Mouse (Mus musculus): ENCODE measurements at regions not wholly inside any gene's neighbourhood (a gene's known extent, or its start where the extent isn't known, plus 50 kb on each side); places are given as distances from the start of the nearest gene placed in this dataset.

DNA sequence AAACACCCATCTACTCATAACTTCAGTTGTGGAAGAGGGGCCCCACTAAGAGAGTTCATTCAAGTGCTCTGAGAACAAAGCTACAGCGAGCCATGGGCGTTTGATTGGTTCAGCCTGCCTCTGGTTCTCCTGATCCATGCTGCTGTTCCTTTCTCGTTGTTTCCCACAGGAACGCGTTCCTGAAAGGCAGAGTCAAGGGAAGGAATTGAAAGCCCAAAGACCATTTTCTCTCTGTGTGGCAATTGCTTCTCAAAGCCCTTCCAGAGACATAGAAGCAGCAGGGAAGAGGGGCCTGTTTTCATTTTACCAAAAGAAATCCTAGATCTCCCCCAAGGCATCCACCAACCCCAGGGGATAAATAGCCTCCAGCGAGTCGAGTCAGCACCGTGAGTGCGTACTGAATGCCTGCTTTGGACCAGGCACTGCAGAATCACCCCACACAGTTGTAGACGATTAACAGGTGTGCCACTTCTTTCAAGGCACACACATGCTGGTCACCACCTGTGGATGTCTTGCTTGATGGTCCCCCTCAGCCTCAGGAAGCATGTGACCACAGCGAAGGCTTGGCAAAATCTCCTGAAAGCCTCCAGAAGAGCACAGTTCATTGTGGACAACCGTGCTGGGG, 106.5 kb upstream of the Tsc22d1 start:
- no peaks in the 10 kb centered on the region for H3K4me1 ChIP-seq (ENCODE audit: control insufficient read depth in 1 of 2, insufficient read depth in 2 of 2, low read length in 2 of 2)
- no peak overlapping the region for H3K4me3 ChIP-seq (ENCODE audit: control insufficient read depth in 1 of 2, insufficient read depth in 1 of 2, low read depth in 2 of 2, low read length in 2 of 2)
- TF ChIP-seq MAX (IDR thresholded peaks at IDR 0.05; ENCODE audit: low read length) (no peak), POLR2AphosphoS2 (IDR thresholded peaks at IDR 0.05; ENCODE audit: low read length) (no peak), CTCF (IDR thresholded peaks at IDR 0.05 in 2 of 3, conservative IDR thresholded peaks at IDR 0.05 in 1 of 3; ENCODE audit: control insufficient read depth in 1 of 3, insufficient read depth in 1 of 3, low read depth in 2 of 3, low read length in 3 of 3, poor library complexity in 1 of 3, severe bottlenecking in 1 of 3) (no peak), ELF1 (IDR thresholded peaks at IDR 0.05; ENCODE audit: low read depth, low read length) (no peak), USF2 (IDR thresholded peaks at IDR 0.05; ENCODE audit: borderline replicate concordance in 1 of 2, insufficient read depth in 1 of 2, low read depth in 1 of 2, low read length in 2 of 2) (no peak), JUND (IDR thresholded peaks at IDR 0.05; ENCODE audit: low read depth, low read length) (no peak), USF1 (IDR thresholded peaks at IDR 0.05; ENCODE audit: low read depth, low read length) (no peak)
- no peaks in the 10 kb centered on the region for H3K36me3 ChIP-seq (ENCODE audit: control insufficient read depth in 1 of 2, insufficient read depth in 2 of 2, low read length in 2 of 2)
- DNase-seq (ENCODE audit: low read depth, low spot score) = no peak
- H3K27me3 ChIP-seq (ENCODE audit: control insufficient read depth in 1 of 2, insufficient read depth in 2 of 2, low read length in 2 of 2) = no peaks in the 10 kb centered on the region
- H3K79me2 ChIP-seq (ENCODE audit: control insufficient read depth, insufficient read depth, low read length, poor library complexity) = no peaks in the 10 kb centered on the region
- H3K9me3 ChIP-seq (replicated peaks; ENCODE audit: insufficient read depth, low read length) = no peaks in the 10 kb centered on the region
- no peak overlapping the region for H3K27ac ChIP-seq (ENCODE audit: control insufficient read depth, low read depth, low read length)
- H3K9ac ChIP-seq (ENCODE audit: control insufficient read depth, low read depth, low read length, poor library complexity, severe bottlenecking) = no peak overlapping the region

DNA sequence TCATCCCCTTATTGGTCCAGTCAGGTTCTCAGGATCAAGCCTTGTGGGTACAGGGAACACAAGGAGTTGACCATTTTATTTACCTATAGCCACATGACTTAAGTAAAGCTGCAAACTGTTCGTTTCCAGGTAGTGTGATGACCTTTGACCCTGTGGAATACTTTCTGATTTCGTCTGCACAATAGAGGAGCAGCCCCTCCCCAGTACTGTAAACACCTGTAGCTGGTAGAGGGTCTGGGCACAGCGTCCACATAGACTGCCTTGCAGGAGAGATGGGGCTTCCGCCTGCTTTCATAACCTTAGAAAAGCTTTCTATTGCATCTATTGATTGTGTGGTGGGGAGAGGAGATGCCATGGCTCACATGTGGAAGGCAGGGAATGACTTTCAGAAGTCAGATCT, 105.2 kb upstream of the Tsc22d1 start:
- TF ChIP-seq NRF1 (IDR thresholded peaks at IDR 0.05; ENCODE audit: insufficient read depth, low read depth, low read length, poor library complexity, severe bottlenecking) (no peak), MAX (IDR thresholded peaks at IDR 0.05; ENCODE audit: low read length) (no peak), ZNF384 (IDR thresholded peaks at IDR 0.05; ENCODE audit: low read depth, low read length) (no peak), ZKSCAN1 (IDR thresholded peaks at IDR 0.05; ENCODE audit: low read depth, low read length) (no peak), SMC3 (IDR thresholded peaks at IDR 0.05; ENCODE audit: low read depth, low read length) (no peak), UBTF (IDR thresholded peaks at IDR 0.05; ENCODE audit: borderline replicate concordance, insufficient read depth, low read depth, low read length) (no peak), RCOR1 (IDR thresholded peaks at IDR 0.05; ENCODE audit: low read depth, low read length) (no peak)

DNA sequence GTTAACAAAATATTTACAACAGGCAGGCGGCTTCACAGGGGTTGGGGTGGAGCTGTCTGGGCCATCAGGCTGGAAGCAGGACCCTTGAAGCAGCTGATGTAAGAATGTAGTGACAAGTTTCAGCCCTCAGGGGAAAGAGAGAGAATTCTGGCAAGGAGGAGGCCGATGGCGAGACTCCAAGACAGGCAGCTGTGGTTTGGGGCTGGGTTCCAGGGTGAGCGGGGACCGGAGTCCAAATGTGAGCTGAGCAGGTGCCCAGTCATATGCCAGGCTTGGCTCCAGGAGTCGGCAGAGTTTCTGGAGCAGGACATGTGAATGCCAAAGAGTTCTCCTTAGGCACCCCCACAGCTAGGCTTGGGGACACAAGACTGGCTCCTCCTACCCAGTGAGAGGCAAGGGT, 104.5 kb upstream of the Tsc22d1 start:
- no peaks in the 10 kb centered on the region for H3K27me3 ChIP-seq (ENCODE audit: control insufficient read depth in 1 of 2, insufficient read depth in 2 of 2, low read length in 2 of 2)
- no peak for DNase-seq (ENCODE audit: low read depth, low spot score)
- H3K9ac ChIP-seq (ENCODE audit: control insufficient read depth, low read depth, low read length, poor library complexity, severe bottlenecking) = no peak overlapping the region
- TF ChIP-seq ETS1 (IDR thresholded peaks at IDR 0.05; ENCODE audit: low read depth, low read length) (no peak), BHLHE40 (IDR thresholded peaks at IDR 0.05; ENCODE audit: borderline replicate concordance, low read depth, low read length) (no peak), GATA1 (IDR thresholded peaks at IDR 0.05; ENCODE audit: low read depth, low read length) (no peak), MAFK (IDR thresholded peaks at IDR 0.05; ENCODE audit: borderline replicate concordance, low read depth, low read length) (no peak), TBP (IDR thresholded peaks at IDR 0.05; ENCODE audit: low read depth, low read length) (no peak), EP300 (IDR thresholded peaks at IDR 0.05; ENCODE audit: low read depth in 1 of 2, low read length in 2 of 2) (no peak), JUND (IDR thresholded peaks at IDR 0.05; ENCODE audit: low read depth, low read length) (no peak), KAT2A (conservative IDR thresholded peaks at IDR 0.05; ENCODE audit: low read depth, low read length) (no peak), MAZ (IDR thresholded peaks at IDR 0.05; ENCODE audit: low read depth, low read length) (no peak)
- no peaks in the 10 kb centered on the region for H3K9me3 ChIP-seq (replicated peaks; ENCODE audit: insufficient read depth, low read length)
- H3K36me3 ChIP-seq (ENCODE audit: control insufficient read depth in 1 of 2, insufficient read depth in 2 of 2, low read length in 2 of 2) = no peaks in the 10 kb centered on the region
- H3K79me2 ChIP-seq (ENCODE audit: control insufficient read depth, insufficient read depth, low read length, poor library complexity) = no peaks in the 10 kb centered on the region
- no peak overlapping the region for H3K4me3 ChIP-seq (ENCODE audit: control insufficient read depth in 1 of 2, insufficient read depth in 1 of 2, low read depth in 2 of 2, low read length in 2 of 2)
- no peak overlapping the region for H3K27ac ChIP-seq (ENCODE audit: control insufficient read depth, low read depth, low read length)
- H3K4me1 ChIP-seq (ENCODE audit: control insufficient read depth in 1 of 2, insufficient read depth in 2 of 2, low read length in 2 of 2) = no peaks in the 10 kb centered on the region

More for the DNA sequence above, 105.2 kb upstream of the Tsc22d1 start:
- no peak overlapping the region for H3K9ac ChIP-seq (ENCODE audit: control insufficient read depth, low read depth, low read length, poor library complexity, severe bottlenecking)
- H3K9me3 ChIP-seq (replicated peaks; ENCODE audit: insufficient read depth, low read length) = no peaks in the 10 kb centered on the region
- no peak overlapping the region for H3K4me3 ChIP-seq (ENCODE audit: control insufficient read depth in 1 of 2, insufficient read depth in 1 of 2, low read depth in 2 of 2, low read length in 2 of 2)
- no peaks in the 10 kb centered on the region for H3K36me3 ChIP-seq (ENCODE audit: control insufficient read depth in 1 of 2, insufficient read depth in 2 of 2, low read length in 2 of 2)
- no peaks in the 10 kb centered on the region for H3K27me3 ChIP-seq (ENCODE audit: control insufficient read depth in 1 of 2, insufficient read depth in 2 of 2, low read length in 2 of 2)
- H3K79me2 ChIP-seq (ENCODE audit: control insufficient read depth, insufficient read depth, low read length, poor library complexity) = no peaks in the 10 kb centered on the region
- no peak overlapping the region for H3K27ac ChIP-seq (ENCODE audit: control insufficient read depth, low read depth, low read length)
- no peak for DNase-seq (ENCODE audit: low read depth, low spot score)
- H3K4me1 ChIP-seq (ENCODE audit: control insufficient read depth in 1 of 2, insufficient read depth in 2 of 2, low read length in 2 of 2) = no peaks in the 10 kb centered on the region
